ENCODE assay signal across 8 mouse cellular contexts in the genomic region with DNA sequence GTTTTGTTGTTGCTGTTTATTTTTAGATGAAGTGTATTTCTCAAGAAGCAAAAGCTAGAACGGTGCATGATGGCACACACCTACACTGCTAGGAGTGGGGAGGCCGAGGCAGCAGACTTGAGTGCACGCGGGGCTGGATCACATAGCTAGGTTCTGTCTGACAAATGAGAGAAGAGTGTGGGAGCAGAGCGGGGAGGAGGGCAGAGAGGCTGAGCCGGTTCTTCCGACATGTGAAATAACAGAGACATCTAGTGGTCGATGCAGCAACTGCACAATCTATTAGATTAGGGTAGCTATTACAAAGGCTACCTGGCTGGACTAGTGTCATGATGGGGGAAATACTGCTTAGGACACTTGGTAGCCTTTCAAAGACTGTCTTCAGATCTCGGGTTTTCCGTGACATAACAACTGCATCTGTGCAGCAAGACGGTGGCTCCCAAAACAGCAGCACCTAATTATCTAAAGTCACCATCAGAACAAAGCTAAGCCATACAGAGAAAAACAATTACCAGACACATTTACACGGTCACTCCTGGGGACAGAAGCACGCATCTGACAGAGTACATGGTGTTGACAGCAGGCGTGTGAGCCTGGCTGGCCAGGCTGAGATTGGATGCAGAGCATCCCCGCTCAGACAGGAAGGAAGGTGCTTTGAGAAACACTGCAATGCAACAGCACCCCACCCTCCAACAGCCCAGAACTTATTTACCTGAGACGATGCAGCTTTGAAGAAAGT. TPM values are rescaled to one million over a fixed set of nuclear protein-coding genes. Genes with fewer than 3 reads are reported as not detected.
A peak's percentile ranks its signal among the peaks of the same experiment; 100 is the strongest.
DNase-seq lines count a peak whose midpoint lies in the region; ATAC-seq and TF ChIP-seq lines count a peak whose summit lies in the region.

No protein-coding gene starts in this region.

- H3K4me2 ChIP-seq in intestine, embryonic 15.5 days (replicated peaks): no peak overlapping the region

- H3K27ac ChIP-seq in embryonic facial prominence, embryonic 10.5 days (replicated peaks): no peak overlapping the region
- no peak overlapping the region for H3K27ac ChIP-seq in intestine, embryonic 15.5 days
- H3K27ac ChIP-seq in small intestine, adult 2 months (ENCODE audit: insufficient read depth, low read depth, low read length): no peak overlapping the region

- H3K4me1 ChIP-seq in embryonic facial prominence, embryonic 10.5 days: no peaks in the 10 kb centered on the region
- H3K4me1 ChIP-seq in intestine, embryonic 15.5 days (replicated peaks): no peaks in the 10 kb centered on the region
- no peaks in the 10 kb centered on the region for H3K4me1 ChIP-seq in small intestine, adult 2 months (ENCODE audit: control insufficient read depth, insufficient read depth, insufficient read length, low read length)

- peak; percentile 64; the same call in 1 of the 2 replicates for TF ChIP-seq CTCF in small intestine, adult 2 months (IDR thresholded peaks at IDR 0.05; ENCODE audit: extremely low read depth, insufficient read length, insufficient replicate concordance, low read depth, low read length)

- no peaks in the 10 kb centered on the region for H3K27me3 ChIP-seq in embryonic facial prominence, embryonic 10.5 days (replicated peaks; ENCODE audit: low read depth, poor library complexity, severe bottlenecking)
- H3K27me3 ChIP-seq in intestine, embryonic 15.5 days (replicated peaks): no peaks in the 10 kb centered on the region
- H3K27me3 ChIP-seq in small intestine, adult 2 months (ENCODE audit: control insufficient read depth, insufficient read depth, low read length): no peaks in the 10 kb centered on the region

- intact Hi-C loops in left cerebral cortex, postnatal 10 days (cut with DNase I): loop anchor here (10.0 kb wide), 1 partner anchor 1589 kb away; a partner anchor contains a TSS

- WGBS in embryonic facial prominence, embryonic 10.5 days: 55% methylated on average over 16 of the region's 16 CpGs
- 49% methylated on average over 16 of the region's 16 CpGs for WGBS in intestine, embryonic 15.5 days
- whole genome bisulfite sequencing in small intestine, adult 2 months: 50% methylated on average over 16 of the region's 16 CpGs

- no peak for TF ChIP-seq POLR2A in small intestine, adult 2 months (IDR thresholded peaks at IDR 0.05; ENCODE audit: low read depth, low read length)

- no peak overlapping the region for H3K4me3 ChIP-seq in embryonic facial prominence, embryonic 10.5 days
- no peak overlapping the region for H3K4me3 ChIP-seq in intestine, embryonic 15.5 days (replicated peaks)
- H3K4me3 ChIP-seq in small intestine, adult 2 months (ENCODE audit: low read depth, low read length): no peak overlapping the region

- no peaks in the 10 kb centered on the region for H3K9me3 ChIP-seq in embryonic facial prominence, embryonic 10.5 days
- H3K9me3 ChIP-seq in intestine, embryonic 15.5 days: no peaks in the 10 kb centered on the region

- H3K9ac ChIP-seq in intestine, embryonic 15.5 days: no peak overlapping the region

- H3K36me3 ChIP-seq in embryonic facial prominence, embryonic 10.5 days (replicated peaks): peaks cover 75% of the 10 kb centered on the region
- peaks cover 26% of the 10 kb centered on the region for H3K36me3 ChIP-seq in intestine, embryonic 15.5 days
- peaks cover 46% of the 10 kb centered on the region for H3K36me3 ChIP-seq in small intestine, adult 2 months (ENCODE audit: control insufficient read depth, insufficient read depth, low read length)

- peak; percentile 70 for DNase-seq in 416B (ENCODE audit: low read depth)
- DNase-seq in adrenal gland, postnatal 10 days: peak; percentile 73
- DNase-seq in embryonic facial prominence, embryonic 10.5 days (ENCODE audit: low spot score): peak; percentile 62
- peak; percentile 49 to 61 for DNase-seq in left cerebral cortex, postnatal 10 days (ENCODE audit: extremely low spot score in 1 of 2, low spot score in 2 of 2)
- peak; percentile 66 for DNase-seq in mesoderm, embryonic 11.5 days (ENCODE audit: low read depth, low spot score)

- peak; percentile 95 for ATAC-seq in granulocyte monocyte progenitor cell, adult 5-6 weeks (replicated peaks; ENCODE audit: poor library complexity, severe bottlenecking)
- ATAC-seq in intestine, embryonic 15.5 days: peak; percentile 61

RNA-seq across cellular contexts. Expression of a gene that starts 38.4 kb away (rescaled TPM):
- total RNA-seq in adrenal gland, postnatal 10 days (2021): 10 to 100 TPM; 32.0 to 36.0 TPM
- polyA plus RNA-seq in embryonic facial prominence, embryonic 10.5 days (2016; fragmentation: Nextera tagmentation; extraction: Ambion mirVana): 30.5 and 33.7 TPM in 2 replicates
- total RNA-seq in granulocyte monocyte progenitor cell, adult 5-6 weeks (2014; fragmentation: Nextera tagmentation): 25.6 and 31.2 TPM in 2 replicates
- total RNA-seq in granulocyte monocyte progenitor cell, adult 5-6 weeks (2017): 28.5 and 28.6 TPM in 2 replicates
- polyA plus RNA-seq in intestine, embryonic 15.5 days (2015; fragmentation: Nextera tagmentation; extraction: Ambion mirVana): 22.9 and 26.8 TPM in 2 replicates
- total RNA-seq in left cerebral cortex, postnatal 10 days (2021): 10 to 100 TPM; 45.3 to 46.7 TPM
- polyA plus RNA-seq in small intestine, adult 2 months (2012; rRNA removed): 1.3 and 2.2 TPM in 2 replicates

RNA-seq across cellular contexts. Expression of a gene that starts 40.0 kb away (rescaled TPM):
- 10 to 100 TPM; 21.2 to 24.5 TPM for total RNA-seq in adrenal gland, postnatal 10 days (2021)
- polyA plus RNA-seq in embryonic facial prominence, embryonic 10.5 days (2016; fragmentation: Nextera tagmentation; extraction: Ambion mirVana): 23.3 and 24.0 TPM in 2 replicates
- 7.8 and 19.6 TPM in 2 replicates for total RNA-seq in granulocyte monocyte progenitor cell, adult 5-6 weeks (2014; fragmentation: Nextera tagmentation)
- 10.0 and 13.2 TPM in 2 replicates for total RNA-seq in granulocyte monocyte progenitor cell, adult 5-6 weeks (2017)
- 20.0 and 22.5 TPM in 2 replicates for polyA plus RNA-seq in intestine, embryonic 15.5 days (2015; fragmentation: Nextera tagmentation; extraction: Ambion mirVana)
- total RNA-seq in left cerebral cortex, postnatal 10 days (2021): 10 to 100 TPM; 20.5 to 21.6 TPM
- polyA plus RNA-seq in small intestine, adult 2 months (2012; rRNA removed): 3.8 and 3.9 TPM in 2 replicates

RNA-seq across cellular contexts. Expression of a gene that starts 46.4 kb away (rescaled TPM):
- total RNA-seq in adrenal gland, postnatal 10 days (2021): 1 to 10 TPM; 7.6 to 8.1 TPM
- polyA plus RNA-seq in embryonic facial prominence, embryonic 10.5 days (2016; fragmentation: Nextera tagmentation; extraction: Ambion mirVana): 11.3 and 12.7 TPM in 2 replicates
- total RNA-seq in granulocyte monocyte progenitor cell, adult 5-6 weeks (2014; fragmentation: Nextera tagmentation): 11.1 and 16.9 TPM in 2 replicates
- total RNA-seq in granulocyte monocyte progenitor cell, adult 5-6 weeks (2017): 17.5 and 18.5 TPM in 2 replicates
- 14.2 and 15.3 TPM in 2 replicates for polyA plus RNA-seq in intestine, embryonic 15.5 days (2015; fragmentation: Nextera tagmentation; extraction: Ambion mirVana)
- total RNA-seq in left cerebral cortex, postnatal 10 days (2021): 10 to 100 TPM; 10.9 to 11.9 TPM
- polyA plus RNA-seq in small intestine, adult 2 months (2012; rRNA removed): 10.2 and 33.3 TPM in 2 replicates
